Mouse (Mus musculus) spleen, adult 2 months (tissue): ENCODE data around the gene Zdbf2. TPM values are rescaled to one million over a fixed set of nuclear protein-coding genes. Genes with fewer than 3 reads are reported as not detected.
A peak's percentile ranks its signal among the peaks of the same experiment; 100 is the strongest.

Experiments
- DNase-seq, 2 experiments: peaks; one replicate each; pipeline versions ENCODE4 v3.0.0 to v3.0.0-alpha.2; 2012 to 2021; ENCODE audit warnings: low spot score in 2 of 2, low read depth in 1 of 2
- H3K27ac ChIP-seq: fragments of 200-500 bp; 2 replicates; pipeline ENCODE4 v1.5.1; 2012; ENCODE audit warnings: low read length, inconsistent platforms; ENCODE audit not compliant: insufficient read depth
- H3K27me3 ChIP-seq: fragments of 200-500 bp; 2 replicates; pipeline ENCODE4 v1.6.1; 2012; ENCODE audit warnings: mild to moderate bottlenecking, moderate library complexity, low read length, inconsistent platforms; ENCODE audit not compliant: control insufficient read depth, insufficient read depth
- H3K36me3 ChIP-seq: fragments of 200-500 bp; 2 replicates; pipeline ENCODE4 v1.6.1; 2012; ENCODE audit warnings: mild to moderate bottlenecking, low read length, inconsistent platforms; ENCODE audit not compliant: control insufficient read depth, insufficient read depth
- H3K4me1 ChIP-seq: fragments of 200-500 bp; 2 replicates; pipeline ENCODE4 v1.6.1; 2011; ENCODE audit warnings: inconsistent platforms; ENCODE audit not compliant: control insufficient read depth, insufficient read depth, insufficient read length
- H3K4me3 ChIP-seq: fragments of 200-500 bp; 2 replicates; pipeline ENCODE4 v1.5.1; 2011; ENCODE audit warnings: mild to moderate bottlenecking, inconsistent platforms; ENCODE audit not compliant: insufficient read depth, insufficient read length; ENCODE audit errors: extremely low read depth
- CTCF ChIP-seq: fragments of 200-500 bp; IDR thresholded peaks from 2 replicates; pipeline ENCODE4 v1.5.1; 2011; ENCODE audit warnings: mild to moderate bottlenecking, inconsistent platforms; ENCODE audit not compliant: insufficient read depth, insufficient read length, insufficient replicate concordance; ENCODE audit errors: extremely low read depth
- POLR2A ChIP-seq: fragments of 200-500 bp; IDR thresholded peaks from 2 replicates; pipeline ENCODE4 v1.6.1; 2011; ENCODE audit warnings: low read depth, low read length, inconsistent platforms
- WGBS: fragments of 180-500 bp; shearing (Covaris S2); methylation state at CpG from one replicate; pipeline ENCODE4 v1.1.7; 2018; 5-methylcytosine and 5-hydroxymethylcytosine counted together
- polyA plus RNA-seq: library from polyadenylated mRNA; depleted of rRNA; stranded (reverse); fragments of >200 nt; gene quantifications from 2 replicates; pipeline ENCODE4 v1.2.3, GENCODE M21; 2012; rRNA removed

Zdbf2 gene
- polyA plus RNA-seq: under 0.01 TPM in 1 of 2 replicates, not detected in the other

DNA sequence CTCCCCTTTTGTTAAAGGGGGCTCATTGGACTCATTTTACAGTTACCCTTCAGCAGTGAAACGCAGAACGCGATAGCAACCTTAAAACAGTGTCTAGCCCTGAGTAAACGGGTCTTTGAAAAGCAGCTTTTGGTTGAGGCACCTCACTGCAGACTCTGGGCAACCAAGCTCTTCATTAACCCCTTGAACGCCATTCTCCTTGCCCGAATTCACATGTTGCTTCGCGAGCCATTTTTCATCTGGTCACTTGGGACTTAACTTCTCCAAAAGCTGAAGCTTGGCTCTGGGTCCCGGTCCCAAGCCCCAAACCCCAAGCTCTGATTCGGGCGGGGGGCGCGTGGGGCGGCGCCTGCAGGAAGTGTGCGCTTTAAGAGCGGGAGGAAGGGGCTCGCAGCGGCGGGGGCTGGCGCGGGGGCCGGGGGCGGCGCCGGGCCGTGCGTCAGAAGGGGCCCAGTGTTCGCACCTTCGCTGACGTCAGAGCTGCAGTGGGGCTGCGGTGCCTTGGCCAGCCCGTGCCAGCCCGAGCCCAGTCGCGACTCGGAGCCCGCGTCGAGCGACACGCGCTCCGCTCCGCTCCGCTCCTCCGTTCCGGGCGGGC lies at the start of gene Zdbf2:
Gene Zdbf2 (plus strand): TSS at position 525 of the 598 bp plus-strand sequence.
- WGBS: 5% methylated on average over 38 of the region's 49 CpGs
- no peak for TF ChIP-seq POLR2A
- TF ChIP-seq CTCF: no peak

DNA sequence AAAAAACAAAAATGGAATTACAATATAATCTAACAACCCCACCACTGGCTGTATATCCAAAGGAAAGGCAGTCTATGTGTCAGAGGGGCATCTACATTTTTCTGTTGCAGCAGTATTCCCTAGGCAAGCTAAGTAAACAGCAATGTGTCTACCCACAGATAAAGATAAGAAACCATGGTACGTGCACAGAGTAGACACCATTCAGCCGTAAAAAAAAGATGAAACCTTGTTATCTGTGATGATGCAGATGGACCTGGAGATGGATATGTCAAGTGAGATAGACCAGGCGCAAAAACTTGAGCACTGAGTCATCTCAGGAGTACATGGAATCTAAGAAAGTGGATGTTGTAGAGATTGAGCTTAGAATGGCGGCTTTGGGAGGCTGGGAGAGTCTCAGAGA lies 48.1 kb upstream of the Zdbf2 start:
- no peaks in the 10 kb centered on the region for H3K4me1 ChIP-seq
- H3K36me3 ChIP-seq: no peaks in the 10 kb centered on the region
- WGBS: 76% methylated on average over 4 of the region's 4 CpGs
- no peaks in the 10 kb centered on the region for H3K27me3 ChIP-seq
- H3K4me3 ChIP-seq: no peak overlapping the region
- TF ChIP-seq CTCF (no peak), POLR2A (no peak)
- H3K27ac ChIP-seq: no peak overlapping the region
- no peak for DNase-seq

More for the DNA sequence above, at the start of gene Zdbf2:
- Histone ChIP-seq H3K36me3 (no peaks in the 10 kb centered on the region), H3K4me3 (peak within 1 kb of the TSS; percentile 8; the same call in 1 of the 2 replicates), H3K27me3 (peaks cover 10% of the 10 kb centered on the region), H3K4me1 (peaks cover 2% of the 10 kb centered on the region; the same call in 1 of the 2 replicates), H3K27ac (no peak within 1 kb of the TSS)
- DNase-seq: no peak

DNA sequence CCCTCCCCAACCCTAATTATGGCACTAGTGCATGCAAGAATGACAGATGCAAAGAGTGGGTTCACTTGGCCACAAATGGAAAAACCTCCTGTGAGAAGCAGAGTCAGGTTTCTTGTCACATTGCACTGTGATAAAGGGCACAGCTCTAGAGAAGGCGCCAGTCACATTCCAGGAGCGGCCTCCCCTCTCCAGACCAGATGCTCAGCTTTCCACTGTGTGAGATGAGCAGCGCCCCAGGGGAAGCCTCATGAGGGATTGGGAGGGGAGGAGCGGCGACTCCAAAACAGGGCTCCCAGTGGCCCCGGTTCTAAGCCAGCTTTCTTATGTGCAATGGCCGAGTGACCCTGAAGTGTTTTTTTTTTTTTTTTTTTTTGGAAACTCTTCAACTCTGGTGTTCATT lies 47.2 kb upstream of the Zdbf2 start:
- no peak for DNase-seq
- H3K27ac ChIP-seq: no peak overlapping the region
- no peak for TF ChIP-seq POLR2A
- no peak for TF ChIP-seq CTCF
- H3K36me3 ChIP-seq: no peaks in the 10 kb centered on the region
- no peak overlapping the region for H3K4me3 ChIP-seq
- no peaks in the 10 kb centered on the region for H3K4me1 ChIP-seq
- H3K27me3 ChIP-seq: no peaks in the 10 kb centered on the region
- WGBS: 47% methylated on average over 7 of the region's 7 CpGs

DNA sequence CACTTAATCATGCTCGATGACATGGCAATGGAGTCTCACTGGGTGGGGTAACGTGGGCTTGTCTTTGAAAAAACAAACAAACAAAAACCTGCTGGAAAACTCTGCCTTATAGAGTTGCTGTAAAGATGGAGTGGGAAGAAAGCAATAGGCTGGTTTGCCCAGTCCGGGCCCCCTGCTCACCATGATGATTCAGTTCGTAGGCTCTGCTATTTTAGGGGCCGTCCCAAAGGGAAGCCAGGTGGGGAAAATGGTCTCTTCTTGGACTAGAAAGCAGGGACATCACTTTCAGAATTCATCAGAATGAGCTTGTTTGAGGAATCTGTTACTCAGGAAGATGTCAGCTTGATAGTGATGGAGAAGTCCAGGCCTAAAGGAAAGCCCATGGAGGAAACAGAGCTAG lies 45.8 kb upstream of the Zdbf2 start:
- Histone ChIP-seq H3K4me3 (no peak overlapping the region), H3K27ac (no peak overlapping the region), H3K27me3 (no peaks in the 10 kb centered on the region), H3K4me1 (no peaks in the 10 kb centered on the region), H3K36me3 (no peaks in the 10 kb centered on the region)
- no peak for DNase-seq
- TF ChIP-seq POLR2A (no peak), CTCF (no peak)
- WGBS: 85% methylated on average over 5 of the region's 5 CpGs

DNA sequence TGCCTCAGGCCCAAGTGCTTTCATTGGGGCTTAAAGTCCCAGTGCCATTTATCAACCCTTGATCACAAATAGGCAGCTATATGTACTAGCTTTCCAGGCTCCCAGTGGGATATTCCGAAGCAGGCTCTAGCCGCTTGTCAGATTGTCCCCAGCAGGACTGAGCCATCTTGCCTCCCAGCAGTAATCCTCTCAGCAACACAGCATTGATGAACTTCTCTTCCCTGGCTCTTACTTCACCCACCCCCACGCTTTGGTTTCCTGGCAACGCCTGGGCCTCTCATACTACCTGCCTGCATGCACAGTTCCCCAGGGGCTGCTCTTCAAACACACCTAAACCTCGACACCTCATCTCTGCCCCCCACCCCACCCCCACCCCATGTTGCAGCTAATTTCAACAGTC lies 35.7 kb upstream of the Zdbf2 start:
- Histone ChIP-seq H3K4me3 (no peak overlapping the region), H3K27me3 (no peaks in the 10 kb centered on the region), H3K4me1 (no peaks in the 10 kb centered on the region), H3K36me3 (no peaks in the 10 kb centered on the region), H3K27ac (no peak overlapping the region)
- no peak for DNase-seq
- 54% methylated on average over 5 of the region's 5 CpGs for WGBS
- no peak for TF ChIP-seq CTCF
- TF ChIP-seq POLR2A: no peak

DNA sequence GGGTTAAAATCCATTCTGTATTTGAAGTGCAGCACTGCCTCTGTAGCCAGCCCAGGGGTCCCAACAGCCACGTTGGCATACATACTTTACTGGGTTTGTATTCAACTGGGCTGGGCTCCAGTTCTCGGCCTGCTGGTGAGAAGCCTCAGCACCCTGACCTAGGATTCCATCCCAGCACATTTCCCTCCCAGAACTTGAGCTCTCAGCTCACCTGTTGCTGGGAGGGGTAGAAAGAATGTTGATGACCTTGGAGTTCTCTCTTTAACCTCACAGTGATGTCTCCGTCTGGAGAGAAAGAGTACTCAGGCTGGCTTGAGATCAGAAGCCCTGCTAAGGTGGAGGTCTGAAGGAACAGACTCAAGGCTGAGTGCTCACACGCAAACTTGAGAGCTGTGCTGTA lies 33.8 kb upstream of the Zdbf2 start:
- Histone ChIP-seq H3K4me3 (no peak overlapping the region), H3K36me3 (no peaks in the 10 kb centered on the region), H3K27me3 (no peaks in the 10 kb centered on the region), H3K27ac (no peak overlapping the region), H3K4me1 (no peaks in the 10 kb centered on the region)
- TF ChIP-seq CTCF (no peak), POLR2A (no peak)
- no peak for DNase-seq
- WGBS: 77% methylated on average over 4 of the region's 4 CpGs

DNA sequence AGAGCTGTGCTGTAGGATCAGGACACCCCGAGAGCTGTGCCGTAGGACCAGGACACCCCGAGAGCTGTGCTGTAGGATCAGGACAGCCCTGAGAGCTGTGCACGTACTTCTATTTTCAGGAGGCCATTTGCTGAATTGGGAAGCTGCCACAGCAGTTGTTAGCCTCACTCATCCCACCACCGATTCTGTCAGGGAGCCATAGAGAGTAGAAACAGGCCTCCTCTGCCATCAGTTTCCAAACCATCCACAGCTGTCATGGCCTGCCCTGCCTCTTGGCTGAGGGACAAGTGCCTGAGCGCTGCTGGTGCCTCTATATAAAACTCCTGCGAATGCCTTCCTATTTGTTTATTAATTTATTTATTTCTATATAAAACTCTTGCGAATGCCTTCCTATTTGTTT lies 33.3 kb upstream of the Zdbf2 start:
- Histone ChIP-seq H3K36me3 (no peaks in the 10 kb centered on the region), H3K4me1 (no peaks in the 10 kb centered on the region), H3K4me3 (no peak overlapping the region), H3K27ac (no peak overlapping the region), H3K27me3 (no peaks in the 10 kb centered on the region)
- whole genome bisulfite sequencing: 87% methylated on average over 8 of the region's 8 CpGs
- no peak for TF ChIP-seq CTCF
- no peak for TF ChIP-seq POLR2A
- no peak for DNase-seq
